Mouse (Mus musculus): ENCODE results near the gene Chpf.
A peak's percentile ranks its signal among the peaks of the same experiment; 100 is the strongest.

The Chpf gene

DNA sequence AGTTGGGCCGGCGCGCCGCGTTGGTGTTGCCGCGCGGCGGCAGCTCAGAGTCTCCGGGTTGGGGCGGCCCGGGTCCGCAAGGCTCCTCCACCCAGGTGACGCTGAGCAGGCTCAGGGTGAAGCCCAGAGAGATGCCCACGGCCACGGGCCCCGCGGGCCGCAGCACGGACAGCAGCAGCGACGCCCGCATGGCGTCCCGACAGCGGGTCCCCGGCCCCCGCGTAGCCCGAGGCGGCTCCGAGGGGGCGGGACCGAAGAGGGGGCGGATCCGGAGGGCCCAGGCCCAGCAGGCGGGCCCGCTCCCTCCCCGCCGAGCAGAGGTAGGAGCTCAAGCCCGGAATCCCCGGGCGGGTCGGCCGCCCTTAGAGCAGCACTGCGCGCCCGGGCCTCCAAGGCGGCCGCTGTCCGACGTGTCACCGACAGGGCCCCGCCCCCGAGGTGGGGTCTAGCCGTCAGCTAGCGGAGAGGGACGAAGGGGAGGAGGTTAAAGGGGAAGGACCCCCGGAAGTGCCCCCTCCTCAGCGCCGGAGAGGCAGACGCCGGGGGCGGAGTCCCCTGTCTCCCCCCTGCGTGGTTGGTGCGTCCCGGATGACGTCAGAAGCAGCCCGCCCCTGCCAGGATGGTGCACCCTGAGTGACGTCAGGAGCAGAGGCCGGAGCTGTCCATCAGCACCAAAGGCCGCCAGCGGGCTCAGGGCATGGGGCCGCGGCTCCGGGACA, at the start of gene Chpf, which contains the start of gene Tmem198:
Gene Chpf, minus strand, starts transcription at position 392 of the 719 bp plus-strand sequence.
Gene Tmem198, plus strand, starts transcription at position 617 of the 719 bp plus-strand sequence.
- DNase-seq (ENCODE audit: low spot score in 2 of 2), result peak; percentile 98

DNA sequence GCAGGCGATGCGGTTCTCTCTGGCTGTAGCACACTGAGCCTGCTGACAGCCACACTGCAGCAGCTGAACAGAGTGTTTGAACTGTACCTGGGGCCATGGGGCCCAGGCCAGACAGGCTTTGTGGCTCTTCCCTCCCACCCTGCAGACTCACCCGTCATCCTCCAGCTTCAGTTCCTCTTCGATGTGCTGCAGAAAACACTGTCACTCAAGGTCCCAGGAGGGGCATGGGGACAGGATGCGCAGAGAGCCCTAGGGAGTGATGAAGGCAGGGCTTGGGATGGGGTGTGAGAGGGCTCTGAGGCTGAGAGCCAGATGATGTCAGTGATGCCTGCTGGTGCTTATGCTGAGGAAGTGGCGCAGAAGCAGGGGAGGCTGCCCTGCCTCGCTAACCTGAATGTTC, 45.6 kb upstream of the Chpf start:
- DNase-seq (ENCODE audit: low spot score in 2 of 2), result peak in 1 of 2 experiments; percentile 88

DNA sequence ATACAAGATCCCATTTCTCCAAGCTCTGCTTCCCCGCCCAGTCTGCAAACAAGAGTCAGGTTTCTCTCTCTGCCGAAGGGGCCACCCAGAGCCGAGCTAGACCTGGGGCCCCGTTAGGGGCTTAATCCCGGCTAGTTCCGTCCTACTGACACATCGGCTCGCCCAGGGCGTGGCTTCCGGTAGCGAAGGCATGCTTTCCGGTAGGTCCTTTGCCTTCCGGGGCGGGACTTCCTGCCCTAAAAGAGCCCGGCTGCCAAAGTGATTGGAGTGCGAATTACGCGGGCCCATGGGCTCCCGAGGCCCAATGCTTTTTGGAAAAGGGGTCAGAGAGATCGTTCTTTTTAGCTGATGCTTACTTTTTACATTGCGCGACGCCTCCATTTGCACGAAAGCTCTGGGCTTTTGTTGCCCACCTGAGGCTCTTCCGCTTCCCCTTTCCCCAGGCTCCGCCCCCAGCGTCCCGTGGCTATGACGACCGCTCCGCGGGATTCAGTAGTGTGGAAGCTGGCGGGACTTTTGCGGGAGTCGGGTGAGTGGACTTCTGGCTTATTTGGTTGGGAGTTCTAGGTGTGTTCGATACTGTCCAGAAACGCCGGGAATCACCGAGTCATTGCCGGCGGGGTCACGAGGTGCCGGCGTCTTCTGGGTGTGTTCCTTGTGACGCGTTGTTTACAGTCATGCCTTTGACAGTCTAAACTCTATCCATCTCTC, 42.4 kb upstream of the Chpf start, which contains the start of gene Stk11ip:
Gene Stk11ip, plus strand, starts transcription at position 209 of the 711 bp plus-strand sequence.
- peak; percentile 88 to 93 for DNase-seq (ENCODE audit: low spot score in 2 of 2)

DNA sequence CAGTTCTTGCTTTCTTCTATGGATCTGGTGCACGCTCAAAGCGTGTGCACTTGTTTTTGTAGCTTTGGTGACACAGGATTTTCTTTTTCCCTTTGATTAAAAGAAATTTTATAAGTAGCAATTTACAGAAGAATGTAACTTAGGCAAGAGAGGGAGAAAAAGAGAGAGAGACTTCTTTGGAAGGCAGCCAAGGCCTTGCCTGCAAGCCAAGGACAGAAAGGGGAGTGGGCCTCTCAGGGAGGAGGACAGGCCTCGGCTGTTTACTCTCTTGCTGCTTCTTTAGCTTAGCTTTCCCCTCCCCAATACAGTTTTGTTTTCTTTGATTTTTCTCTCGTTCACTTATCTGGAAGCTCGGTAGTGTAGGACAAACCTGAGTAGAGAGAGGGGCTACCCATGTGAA, 40.5 kb upstream of the Chpf start:
- no peak for DNase-seq (ENCODE audit: low spot score in 2 of 2)

DNA sequence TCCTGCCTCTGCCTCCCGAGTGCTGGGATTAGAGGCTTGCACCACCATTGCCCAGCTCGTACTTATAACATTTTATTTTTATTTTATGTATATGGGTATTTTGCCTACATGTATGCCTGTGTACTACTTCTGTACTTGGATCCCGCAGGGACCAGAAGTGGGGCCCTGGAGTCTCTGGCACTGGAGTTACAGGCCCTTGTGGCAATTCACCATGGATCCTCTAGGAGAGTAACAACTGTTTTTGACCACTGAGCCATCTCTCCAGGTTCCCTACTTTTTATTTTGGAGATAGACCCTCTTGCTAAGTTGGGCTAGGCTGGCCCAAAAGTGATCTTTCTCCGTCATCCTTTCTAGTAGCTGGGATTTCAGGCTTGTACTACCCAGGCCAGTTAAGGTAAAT, 39.3 kb upstream of the Chpf start:
- no peak for DNase-seq (ENCODE audit: low spot score in 2 of 2)

DNA sequence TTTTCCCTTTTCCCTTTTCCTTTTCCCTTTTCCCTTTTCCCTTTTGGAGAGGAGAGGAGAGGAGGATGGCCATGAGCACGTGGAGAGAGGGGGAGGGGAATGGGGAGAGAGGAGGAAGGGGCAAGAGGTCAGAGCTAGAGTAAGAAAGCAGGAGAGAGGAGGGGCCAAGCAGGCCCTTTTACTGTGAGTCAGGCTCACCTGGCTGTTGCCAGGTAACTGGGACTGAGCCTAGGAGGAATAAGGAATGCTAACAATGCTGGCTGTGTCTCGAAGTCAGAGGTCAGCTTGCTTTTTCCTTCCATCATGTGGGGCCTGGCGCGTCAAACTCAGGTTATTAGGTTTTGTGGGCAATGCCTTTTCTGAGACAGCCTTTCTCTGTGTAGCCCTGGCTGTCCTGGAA, 38.9 kb upstream of the Chpf start:
- no peak for DNase-seq (ENCODE audit: low spot score in 2 of 2)

DNA sequence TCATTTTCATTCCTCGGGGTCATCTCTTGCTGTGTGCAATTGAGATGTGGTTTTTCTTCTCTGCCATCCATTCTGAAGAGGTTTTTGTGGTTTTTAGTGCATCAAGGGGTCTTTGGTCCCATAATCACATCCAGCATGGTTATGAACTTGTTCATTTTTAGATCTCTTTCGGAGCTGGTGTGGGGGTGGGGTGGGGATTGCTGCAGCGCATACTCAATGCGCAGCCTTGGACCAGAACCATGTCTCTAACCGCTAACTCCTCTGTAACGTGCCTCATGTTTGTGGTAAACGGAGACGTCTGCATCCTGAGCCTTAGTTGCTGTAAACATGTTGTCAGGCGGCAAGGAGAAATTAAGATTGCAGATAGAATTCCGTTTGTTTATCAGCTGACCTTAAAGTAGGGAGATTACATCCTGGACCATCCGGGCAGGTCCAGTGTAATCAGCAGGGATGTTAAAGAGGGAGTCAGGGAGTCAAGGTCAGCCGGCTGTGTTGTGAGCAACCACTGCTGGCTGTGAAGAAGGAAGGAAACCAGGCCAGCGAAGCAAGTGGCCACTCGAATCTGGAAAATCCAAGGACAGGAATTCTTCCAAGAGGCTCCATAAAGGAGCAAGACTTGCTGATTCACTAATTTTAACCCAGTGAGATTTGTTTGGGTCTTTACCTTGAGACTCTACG, 37.7 kb upstream of the Chpf start:
- no peak for DNase-seq (ENCODE audit: low spot score in 2 of 2)

DNA sequence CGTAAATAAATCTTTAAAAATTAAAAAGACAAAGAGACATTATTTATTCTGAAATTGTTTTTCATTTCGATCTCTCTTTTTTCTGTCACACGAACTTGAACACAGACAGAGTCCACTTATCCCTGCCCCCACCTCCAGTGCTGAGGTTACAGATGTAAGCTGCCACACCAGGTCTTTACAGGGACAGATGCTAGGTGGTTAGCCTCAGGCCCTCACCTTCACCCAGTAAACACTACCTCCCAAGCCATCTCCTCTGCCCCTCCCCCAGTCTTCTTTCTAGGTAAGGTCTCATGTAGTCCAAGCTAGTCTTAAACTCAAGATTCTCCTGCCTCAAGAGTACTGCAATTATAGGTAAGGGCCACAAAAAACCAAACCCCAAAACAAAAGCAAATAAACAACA, 33.4 kb upstream of the Chpf start:
- DNase-seq (ENCODE audit: low spot score in 2 of 2), result no peak

DNA sequence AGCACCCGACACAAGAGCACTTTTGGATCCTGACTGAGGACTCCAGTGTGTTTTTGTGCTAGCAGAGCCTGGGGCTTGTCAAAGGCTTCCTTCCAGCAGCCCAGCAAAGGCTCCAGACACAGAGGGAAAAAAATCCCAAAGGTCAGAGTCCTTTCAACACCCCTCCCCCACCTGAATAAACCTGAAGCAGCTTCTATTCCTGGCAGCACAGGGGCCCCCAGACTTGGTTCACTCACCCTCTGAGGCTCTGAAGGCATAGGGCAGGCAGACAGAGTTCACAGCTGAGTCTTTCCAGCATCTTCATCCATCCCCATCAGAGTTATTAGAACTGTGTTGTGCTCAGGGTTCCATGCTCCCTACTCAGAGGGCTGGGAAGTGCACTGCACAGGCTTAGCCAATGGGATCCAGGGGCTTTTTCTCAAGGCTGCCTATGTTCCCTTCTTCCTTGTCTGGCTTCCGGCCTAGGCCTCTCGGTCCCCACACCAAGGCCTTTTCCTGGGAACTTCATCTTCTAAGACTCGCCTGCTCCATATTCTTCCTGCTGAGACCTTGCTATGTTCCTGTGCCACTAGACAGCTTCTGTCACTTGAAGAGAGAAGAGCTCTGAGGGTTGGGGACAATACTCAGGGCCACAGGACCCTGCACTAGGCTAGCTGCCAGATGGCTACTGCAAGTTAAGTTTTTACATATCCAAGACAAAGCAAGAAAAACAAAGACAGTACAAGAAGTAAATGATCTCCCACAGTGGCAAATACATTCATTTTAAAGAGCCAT, 32.5 kb upstream of the Chpf start:
- no peak for DNase-seq (ENCODE audit: low spot score in 2 of 2)

DNA sequence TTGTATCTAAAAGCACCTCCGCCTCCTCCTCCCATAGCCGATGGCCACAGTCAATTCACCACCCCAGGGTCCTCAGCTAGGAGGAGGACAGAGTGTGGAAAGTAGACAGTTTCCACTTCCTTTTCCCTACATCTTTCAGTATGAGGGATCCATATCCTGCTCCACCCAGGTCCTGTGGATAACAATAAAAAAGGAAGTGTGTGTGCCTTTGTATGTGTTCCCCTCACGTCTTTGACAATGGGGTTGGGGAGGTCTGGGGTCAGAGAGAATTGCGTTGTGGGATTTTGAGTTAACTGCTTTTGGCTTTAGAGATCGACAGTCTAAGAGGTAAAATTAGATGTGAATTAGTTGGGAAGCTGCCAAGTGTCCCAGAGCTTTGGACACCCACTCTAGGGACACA, 31.0 kb upstream of the Chpf start:
- no peak for DNase-seq (ENCODE audit: low spot score in 2 of 2)

DNA sequence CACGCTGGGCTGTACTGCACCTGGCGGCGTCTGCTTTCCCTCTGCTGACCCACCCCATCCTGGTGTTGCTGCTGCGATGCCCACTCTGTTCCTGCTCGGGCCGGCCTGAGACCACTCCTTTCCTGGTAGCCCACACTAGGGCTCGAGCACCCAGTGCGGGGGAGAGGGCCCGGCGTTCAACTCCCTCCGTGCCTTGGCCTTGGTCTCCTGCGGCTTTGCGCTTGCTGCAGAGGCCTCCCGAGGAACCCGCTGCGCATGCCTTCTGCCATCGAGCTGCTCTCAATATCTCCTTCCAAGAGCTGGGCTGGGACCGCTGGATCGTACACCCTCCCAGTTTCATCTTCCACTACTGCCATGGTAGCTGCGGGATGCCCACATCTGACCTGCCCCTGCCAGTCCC, 30.5 kb upstream of the Chpf start:
- DNase-seq (ENCODE audit: low spot score in 2 of 2), result no peak

DNA sequence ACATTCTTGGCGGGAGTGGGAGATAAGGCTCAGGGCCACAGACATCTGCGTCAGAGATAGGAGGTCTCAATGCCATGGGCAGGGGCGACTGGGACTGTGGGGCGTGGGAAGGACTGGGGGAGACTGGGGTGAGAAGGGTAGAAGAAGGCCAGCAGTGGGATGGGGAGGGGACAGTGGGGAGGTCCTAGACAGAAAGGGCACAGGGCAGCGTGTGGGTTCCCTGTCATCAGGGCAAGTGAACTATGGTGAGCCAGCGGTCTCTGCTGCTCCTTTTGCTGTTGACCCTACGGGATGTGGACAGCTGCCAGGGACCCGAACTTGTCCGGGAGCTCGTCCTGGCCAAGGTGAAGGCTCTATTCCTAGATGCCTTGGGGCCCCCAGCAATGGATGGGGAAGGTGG, 27.9 kb upstream of the Chpf start, which contains the start of gene Inha:
Gene Inha, plus strand, starts transcription at position 72 of the 400 bp plus-strand sequence.
- no peak for DNase-seq (ENCODE audit: low spot score in 2 of 2)

DNA sequence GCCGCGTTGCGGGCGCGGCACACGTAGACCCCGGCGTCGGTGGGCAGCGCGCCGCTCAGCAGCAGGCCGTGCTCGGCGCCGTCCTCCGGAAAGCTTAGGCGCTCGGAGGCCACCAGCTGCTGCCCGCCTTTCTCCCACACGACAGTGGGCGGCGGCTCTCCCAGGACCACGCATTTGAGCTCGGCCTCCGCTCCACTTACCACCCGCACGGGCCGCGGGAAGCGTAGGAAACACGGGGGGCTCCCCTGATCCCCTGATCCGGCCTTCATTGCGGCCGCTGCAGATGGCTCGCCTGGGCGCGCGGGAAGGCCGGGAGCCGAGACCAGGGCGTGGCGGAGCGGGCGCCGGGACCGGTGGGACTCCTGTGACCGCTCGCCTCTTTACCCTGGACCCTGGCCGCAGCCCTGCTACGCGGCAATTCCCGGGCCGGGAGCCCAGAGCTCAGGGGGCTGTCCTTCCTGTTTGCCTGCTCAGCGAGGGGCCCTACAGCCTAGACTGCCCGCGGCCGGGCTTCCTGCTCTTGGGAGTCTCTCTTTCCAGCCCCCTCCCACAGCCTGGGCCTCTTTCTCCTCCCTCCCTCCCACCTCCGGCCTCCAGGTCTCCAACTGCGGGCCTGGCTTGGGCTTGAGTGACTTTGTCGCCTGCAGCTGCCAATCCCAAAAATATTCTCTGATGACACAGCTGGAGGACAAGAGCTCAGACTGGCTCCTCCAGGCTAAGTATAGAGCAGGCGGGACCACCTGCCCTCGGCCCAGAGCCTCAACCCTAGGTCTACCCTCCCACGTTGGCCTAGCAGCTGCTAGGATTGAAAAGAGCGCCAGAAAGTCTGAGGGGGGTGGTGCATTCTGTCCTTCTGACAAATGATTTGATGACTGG, 27.1 kb upstream of the Chpf start, which contains the start of gene Obsl1:
Gene Obsl1, minus strand, starts transcription at position 497 of the 876 bp plus-strand sequence.
- DNase-seq (ENCODE audit: low spot score in 2 of 2), result no peak

DNA sequence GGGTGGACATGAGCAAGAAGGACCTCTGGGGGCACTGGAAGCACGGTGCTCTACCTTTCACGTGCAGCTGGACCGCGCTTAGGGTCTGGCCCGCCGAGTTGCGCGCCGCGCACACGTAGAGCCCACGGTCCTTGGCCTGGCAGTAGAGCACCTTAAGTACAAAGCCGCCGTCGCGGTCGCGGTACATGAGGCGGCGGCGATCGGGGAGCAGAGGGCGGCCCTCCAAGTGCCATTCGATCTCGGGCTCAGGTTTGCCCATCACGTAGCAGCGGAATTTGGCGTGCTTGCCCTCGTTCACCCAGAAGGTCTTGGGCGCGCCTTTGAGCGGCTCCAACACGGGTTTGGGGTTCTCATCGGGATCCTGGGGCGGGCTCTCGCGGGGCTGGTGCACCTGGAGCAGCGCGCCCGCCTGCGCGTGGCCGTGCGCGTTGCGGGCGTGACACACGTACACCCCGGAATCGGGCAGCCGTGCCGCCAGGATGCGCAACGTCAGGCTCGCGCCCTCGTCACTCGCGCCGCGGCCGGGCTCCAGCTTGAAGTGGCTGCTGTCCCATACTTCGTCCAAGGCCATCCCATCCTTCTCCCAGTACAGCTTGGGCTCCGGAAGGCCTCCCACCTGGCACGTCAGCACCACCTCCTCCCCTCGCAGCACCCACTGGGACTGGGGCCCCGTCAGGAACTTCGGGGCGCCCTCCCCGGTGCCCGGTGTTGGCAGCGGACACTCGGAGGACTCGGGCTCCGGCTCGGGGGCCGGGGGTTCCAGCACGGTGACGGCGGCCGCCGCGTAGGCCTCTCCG, 26.2 kb upstream of the Chpf start:
- no peak for DNase-seq (ENCODE audit: low spot score in 2 of 2)

DNA sequence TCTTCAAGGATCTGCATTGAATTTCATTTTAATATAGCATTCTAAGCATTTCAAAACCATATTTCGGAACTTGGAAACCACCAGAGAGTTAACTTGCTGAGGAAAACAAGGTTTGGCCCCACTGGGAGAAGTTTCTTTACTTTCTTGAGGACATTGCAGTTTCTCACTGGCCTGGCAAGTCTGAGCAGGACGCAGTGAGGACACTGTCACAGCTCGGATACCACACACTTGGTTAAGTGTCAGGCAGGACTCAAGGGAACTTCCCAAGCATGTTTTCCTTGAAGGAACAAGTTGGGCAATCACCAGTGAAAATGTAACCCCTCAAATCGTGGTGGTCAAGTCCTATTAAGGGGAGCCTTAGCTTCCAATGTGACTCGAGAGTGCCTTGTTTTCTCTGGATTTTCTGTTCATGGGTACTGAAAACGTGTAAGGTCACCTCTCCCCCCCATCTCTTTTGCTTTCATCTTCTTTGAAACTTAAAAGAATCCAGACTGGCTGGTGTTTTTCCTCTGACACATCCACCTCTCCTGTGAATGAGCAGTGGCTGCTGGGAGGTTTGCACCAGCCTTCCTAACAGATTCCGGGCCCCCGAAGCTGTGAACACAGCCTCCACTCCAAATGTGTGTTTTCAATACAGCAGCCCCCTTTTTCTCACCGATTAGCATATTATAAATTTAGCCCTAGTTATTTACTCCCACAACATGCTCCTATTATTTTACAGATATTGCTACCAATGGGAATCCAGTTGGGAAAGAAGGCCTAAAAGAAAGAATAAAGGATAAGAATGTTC, 25.3 kb upstream of the Chpf start:
- no peak for DNase-seq (ENCODE audit: low spot score in 2 of 2)

DNA sequence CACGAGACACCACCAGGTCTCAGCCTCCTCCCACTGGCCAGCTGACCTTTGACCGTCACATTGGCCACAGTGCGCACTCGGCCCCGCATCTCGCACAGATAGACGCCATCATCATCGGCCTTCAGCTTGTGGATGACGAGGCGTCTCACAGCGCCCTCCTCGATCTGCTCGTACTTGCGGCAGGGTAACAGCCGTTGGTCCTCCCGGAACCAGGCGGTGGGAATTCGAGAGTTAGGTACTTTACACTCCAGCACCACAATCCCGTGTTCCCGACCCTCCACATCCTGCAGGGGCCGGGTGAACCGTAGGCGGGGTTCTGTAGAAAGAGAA, 24.5 kb upstream of the Chpf start:
- no peak for DNase-seq (ENCODE audit: low spot score in 2 of 2)

DNA sequence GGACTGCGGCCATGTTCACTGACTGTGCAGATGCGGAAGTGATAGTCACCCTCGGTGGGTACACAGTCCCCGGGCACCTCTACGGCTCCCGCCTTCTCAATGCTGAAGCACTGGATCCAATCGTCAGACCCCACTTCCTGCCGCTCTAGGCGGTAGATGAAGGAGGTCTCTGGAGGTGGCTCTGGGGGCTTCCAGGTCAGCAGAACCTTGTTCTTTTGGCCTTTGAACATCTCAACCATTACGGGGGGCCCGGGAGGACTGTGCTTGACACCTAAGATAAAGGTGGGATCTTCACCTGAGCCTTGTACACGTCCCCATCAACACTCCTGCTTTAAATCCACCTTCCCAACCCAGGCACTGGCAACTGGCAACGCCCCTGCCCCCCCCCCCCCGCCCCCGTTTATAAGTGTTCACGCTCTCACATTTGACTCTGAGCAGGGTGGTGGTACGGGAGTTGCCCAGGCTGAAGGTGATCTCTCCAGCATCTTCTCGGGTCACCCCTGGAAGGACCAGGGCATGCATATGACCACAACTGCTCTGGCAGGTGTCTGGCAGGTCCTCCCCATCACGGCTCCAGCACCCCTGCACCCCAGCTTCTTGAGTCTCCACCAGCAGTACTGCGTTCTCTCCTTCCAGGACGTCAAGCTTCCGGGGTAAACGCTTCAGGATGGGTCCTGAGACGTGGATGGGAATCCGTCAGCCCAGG, 24.0 kb upstream of the Chpf start:
- DNase-seq (ENCODE audit: low spot score in 2 of 2), result no peak

DNA sequence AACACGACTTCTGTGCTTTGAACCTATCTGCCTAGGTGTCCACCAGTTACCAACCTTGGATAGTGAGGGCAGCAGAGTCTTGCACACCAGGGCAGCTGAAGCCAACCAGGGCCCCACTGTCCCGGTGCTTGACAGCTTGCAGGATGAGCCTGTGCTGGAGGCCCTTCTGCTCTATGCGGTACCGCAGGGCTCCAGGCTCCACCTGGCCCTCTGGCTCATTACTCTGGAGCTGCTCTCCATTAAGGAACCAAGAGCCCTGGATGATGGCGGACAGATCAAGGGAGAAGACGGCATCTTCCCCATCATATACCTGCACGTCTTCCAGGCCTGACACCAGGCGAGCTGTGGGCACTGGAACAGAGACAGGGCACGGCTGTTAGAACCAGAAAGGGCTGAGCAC, 22.8 kb upstream of the Chpf start:
- DNase-seq (ENCODE audit: low spot score in 2 of 2), result no peak

DNA sequence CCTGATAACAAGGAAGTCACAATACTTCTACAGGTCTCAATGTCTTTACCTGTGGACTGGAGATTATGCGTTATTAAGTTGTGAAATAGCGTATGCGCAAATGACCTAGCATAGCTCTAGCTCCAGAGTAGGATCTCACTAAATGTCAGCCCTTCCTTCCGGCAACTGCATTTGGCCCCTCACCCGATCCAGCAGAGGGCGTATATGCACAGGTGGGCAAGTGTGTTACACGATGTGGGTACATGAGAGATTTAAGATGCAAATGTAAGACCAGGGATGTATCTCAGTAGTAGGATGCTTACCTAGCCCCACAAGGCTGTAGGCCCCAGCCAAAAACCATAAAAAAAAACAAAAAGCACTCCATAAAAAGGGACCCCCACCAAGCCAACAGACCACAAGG, 20.3 kb upstream of the Chpf start:
- DNase-seq (ENCODE audit: low spot score in 2 of 2), result no peak
